Mouse (Mus musculus) heart, adult 8-10 months (tissue): Measurements from ENCODE around the gene Cdkn1b. TPM values are rescaled to one million over a fixed set of nuclear protein-coding genes. Genes with fewer than 3 reads are reported as not detected.

Experiments used
- DNase-seq: peaks from one replicate; pipeline ENCODE4 v3.0.0; 2022; ENCODE audit warnings: low spot score
- total RNA-seq, 4 experiments: library from RNA; stranded (reverse); gene quantifications; 2 replicates each; pipeline ENCODE4 v1.2.4; 2022

Cdkn1b gene
- total RNA-seq, 4 experiments from 2014 or later, result 29.5 to 43.4 (median 38.7) TPM

- DNase-seq, result no peak
Measured at GRCm38 (mm10) chr6:134969498-134969897, 49.3 kb downstream of the Cdkn1b start.

GRCm38 (mm10) chr6:134972096-134972495 is 51.9 kb downstream of the Cdkn1b start:
- no peak for DNase-seq

Other genes with a start within 250 kb of the Cdkn1b start
- 10 to 100 TPM; 17.9 to 28.5 (median 22.5) TPM for gene Dusp16, start 127.8 kb upstream of the Cdkn1b start, total RNA-seq
- 10 to 100 TPM; 14.6 to 20.1 (median 17.0) TPM for gene Crebl2, start 90.2 kb upstream of the Cdkn1b start, total RNA-seq
- 1 to 10 TPM; 2.6 to 5.8 (median 3.9) TPM for gene Gpr19, start 21.8 kb upstream of the Cdkn1b start, total RNA-seq
- gene Apold1, start 61.3 kb downstream of the Cdkn1b start, total RNA-seq, result 1 to 10 TPM; 4.8 to 7.5 (median 5.6) TPM
- gene Ddx47, start 91.2 kb downstream of the Cdkn1b start, total RNA-seq, result 10 to 100 TPM; 36.3 to 39.7 (median 38.0) TPM
- gene Gprc5a, start 145.2 kb downstream of the Cdkn1b start, total RNA-seq, result 1 to 10 TPM in 2 of 4 experiments, under 1 TPM in 2; 0.75 to 1.9 (median 0.93) TPM
- not detected for gene Gprc5d, start 197.9 kb downstream of the Cdkn1b start, total RNA-seq